Mouse (Mus musculus) heart, postnatal 0 days (tissue): Measurements from ENCODE around the gene Pde4b.

ENCODE experiments used
- CTCF ChIP-seq: IDR thresholded peaks from 2 replicates; pipeline ENCODE4 v1.5.1; 2016; ENCODE audit warnings: antibody characterized with exemption, control low read depth, low read depth
- EP300 ChIP-seq: IDR thresholded peaks from 2 replicates; pipeline ENCODE4 v1.6.1; 2016; ENCODE audit warnings: antibody characterized with exemption, low read depth

DNA sequence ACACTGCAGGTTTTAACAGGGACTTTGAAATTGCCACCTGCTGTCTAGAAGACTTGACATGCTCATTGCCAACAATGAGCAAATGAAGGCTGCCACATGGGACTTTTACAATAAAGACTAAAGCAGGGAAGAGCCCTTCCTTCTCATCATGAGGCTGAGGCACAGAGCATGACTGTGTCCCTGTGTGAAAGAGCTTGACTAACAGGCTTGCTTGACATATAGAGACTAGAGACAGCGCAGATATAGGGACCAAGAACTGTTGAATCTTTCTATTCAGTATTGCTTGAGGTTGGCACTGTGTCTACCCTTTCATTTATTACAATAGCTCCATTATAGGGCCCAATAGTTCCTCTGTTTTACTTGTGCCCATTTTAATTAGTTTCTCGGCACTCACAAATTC, 325.8 kb downstream of the Pde4b start:
- TF ChIP-seq CTCF = no peak
- no peak for TF ChIP-seq EP300
